Mouse (Mus musculus): ENCODE data around the gene Iars2. TPM values are rescaled to one million over a fixed set of nuclear protein-coding genes. Genes with fewer than 3 reads are reported as not detected.
A peak's percentile ranks its signal among the peaks of the same experiment; 100 is the strongest.

Gene Iars2
- total RNA-seq, 2 experiments from 2014 or later = 35.2 to 43.2 TPM

DNA sequence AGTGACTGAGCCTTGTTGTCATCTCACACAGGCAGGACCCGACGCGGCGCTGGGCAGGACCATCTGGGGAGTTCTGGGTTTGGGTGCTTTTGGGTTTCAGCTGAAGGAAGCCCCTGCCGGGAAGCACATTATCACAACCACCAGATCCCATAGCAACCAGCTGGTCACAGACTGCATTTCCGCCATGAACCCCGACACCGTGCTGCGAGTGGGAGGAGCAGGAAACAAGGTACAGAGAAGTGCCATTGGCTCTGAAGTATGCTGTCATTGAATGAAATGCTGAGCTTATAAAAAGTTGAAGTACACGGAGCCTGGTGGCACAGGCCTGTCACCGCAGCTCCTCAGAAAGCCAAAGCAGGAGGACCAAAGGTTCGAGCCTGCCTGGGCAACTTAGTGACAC lies 23.0 kb upstream of the Iars2 start:
- no peak for TF ChIP-seq CTCF (IDR thresholded peaks at IDR 0.05)
- intact Hi-C loops (cut with DNase I) = no loop called here
- Histone ChIP-seq H3K4me3 (no peak overlapping the region), H3K27ac (no peak overlapping the region)
- DNase-seq = no peak

DNA sequence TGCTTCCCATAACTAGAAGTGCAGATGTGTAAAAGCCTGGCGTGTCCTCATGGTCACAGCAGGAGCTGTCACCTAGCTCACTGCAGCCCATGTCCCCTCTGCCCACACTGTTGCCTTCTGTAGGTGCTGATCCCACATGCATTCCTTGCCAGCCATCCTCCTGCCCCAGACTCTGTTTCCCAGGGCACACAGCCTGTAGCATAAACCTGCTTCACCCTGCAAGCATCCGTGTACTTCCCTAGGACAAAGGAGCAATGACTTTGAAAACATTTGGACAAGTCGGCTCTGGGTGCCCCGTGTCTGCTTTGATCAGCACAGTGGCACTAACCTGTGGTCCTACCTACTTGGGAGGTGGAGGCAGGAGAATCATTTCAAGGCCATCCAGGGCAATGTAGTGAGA lies 21.4 kb upstream of the Iars2 start:
- H3K27ac ChIP-seq = no peak overlapping the region

GRCm38 (mm10) chr1:185349741-185350140 lies 20.5 kb upstream of the Iars2 start:
- no peak overlapping the region for H3K4me3 ChIP-seq
- no peak for TF ChIP-seq CTCF (IDR thresholded peaks at IDR 0.05)

More for the DNA sequence above, 21.4 kb upstream of the Iars2 start:
- DNase-seq = no peak
- intact Hi-C loops (cut with DNase I) = no loop called here
- no peak overlapping the region for H3K4me3 ChIP-seq
- TF ChIP-seq CTCF (IDR thresholded peaks at IDR 0.05) = no peak

DNA sequence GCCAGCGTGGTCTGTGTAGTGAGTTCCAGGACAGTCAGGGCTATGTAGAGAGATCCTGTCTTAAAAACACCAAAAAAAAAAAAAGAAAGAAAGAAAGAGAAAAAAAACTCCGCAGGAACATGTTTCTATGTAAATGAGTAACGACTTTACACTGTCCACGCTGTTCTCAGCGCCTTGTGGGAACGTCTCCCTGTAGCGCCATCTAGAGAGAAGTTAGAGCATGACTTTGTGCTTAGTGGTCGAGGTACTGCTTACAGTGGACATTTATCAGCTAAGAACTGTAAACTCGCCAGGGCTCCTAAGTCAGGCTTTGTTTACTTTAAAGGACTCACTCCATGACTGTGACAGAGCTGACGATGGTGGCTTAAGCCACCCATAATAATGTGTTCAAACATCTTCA lies 17.0 kb upstream of the Iars2 start:
- intact Hi-C loops (cut with DNase I) = no loop called here
- TF ChIP-seq CTCF (IDR thresholded peaks at IDR 0.05) = peak; percentile 47
- no peak overlapping the region for H3K27ac ChIP-seq
- H3K4me3 ChIP-seq = no peak overlapping the region
- no peak for DNase-seq

More at GRCm38 (mm10) chr1:185349741-185350140, 20.5 kb upstream of the Iars2 start:
- intact Hi-C loops (cut with DNase I) = no loop called here
- H3K27ac ChIP-seq = no peak overlapping the region
- DNase-seq = no peak

DNA sequence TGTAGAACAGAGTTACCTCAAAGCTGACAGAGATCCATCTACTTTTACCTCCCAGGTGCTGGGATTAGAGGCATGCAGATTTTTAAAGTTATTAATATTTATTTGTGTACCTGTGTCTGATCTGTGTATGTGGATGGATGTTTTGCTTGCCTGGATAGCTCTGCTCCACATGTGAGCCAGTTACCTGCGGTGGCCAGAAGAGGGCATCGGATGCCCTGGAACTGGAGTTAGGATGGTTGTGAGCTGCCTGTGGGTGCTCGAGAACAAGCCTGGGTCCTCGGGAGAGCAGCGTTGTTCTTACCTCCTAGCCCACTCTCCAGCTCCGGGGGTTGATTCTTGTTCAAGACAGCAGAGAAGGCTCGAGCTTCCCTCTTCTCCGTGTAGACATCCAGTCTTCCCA lies 14.2 kb upstream of the Iars2 start:
- intact Hi-C loops (cut with DNase I) = no loop called here
- no peak overlapping the region for H3K4me3 ChIP-seq
- no peak overlapping the region for H3K27ac ChIP-seq
- TF ChIP-seq CTCF (IDR thresholded peaks at IDR 0.05) = peak; percentile 10; the same call in 1 of the 2 replicates
- DNase-seq = no peak

GRCm38 (mm10) chr1:185342441-185342840 lies 13.2 kb upstream of the Iars2 start:
- Histone ChIP-seq H3K4me3 (no peak overlapping the region), H3K27ac (no peak overlapping the region)
- no peak for TF ChIP-seq CTCF (IDR thresholded peaks at IDR 0.05)
- no peak for DNase-seq
- intact Hi-C loops (cut with DNase I) = no loop called here

DNA sequence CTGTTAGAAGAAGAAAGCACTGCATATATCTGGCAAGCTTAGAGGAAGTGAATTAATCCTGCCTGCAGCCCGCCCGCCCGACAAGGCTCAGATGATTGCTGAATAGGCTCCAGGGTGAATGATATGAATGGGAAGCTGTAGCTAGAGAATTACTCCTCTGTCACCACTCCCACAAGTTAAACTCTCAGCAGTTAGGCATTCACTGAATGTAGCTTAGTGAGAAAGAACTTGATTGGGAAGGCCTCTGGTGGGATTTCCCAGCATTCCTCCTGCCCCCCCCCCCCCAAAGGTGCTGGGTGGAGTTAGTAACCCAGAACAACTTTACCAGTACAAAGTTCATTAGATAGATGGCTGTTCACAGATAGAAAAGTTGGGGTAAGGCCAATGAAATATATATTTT lies 7.3 kb upstream of the Iars2 start:
- no peak for DNase-seq
- intact Hi-C loops (cut with DNase I) = no loop called here
- Histone ChIP-seq H3K4me3 (no peak overlapping the region), H3K27ac (no peak overlapping the region)
- TF ChIP-seq CTCF (IDR thresholded peaks at IDR 0.05) = no peak

DNA sequence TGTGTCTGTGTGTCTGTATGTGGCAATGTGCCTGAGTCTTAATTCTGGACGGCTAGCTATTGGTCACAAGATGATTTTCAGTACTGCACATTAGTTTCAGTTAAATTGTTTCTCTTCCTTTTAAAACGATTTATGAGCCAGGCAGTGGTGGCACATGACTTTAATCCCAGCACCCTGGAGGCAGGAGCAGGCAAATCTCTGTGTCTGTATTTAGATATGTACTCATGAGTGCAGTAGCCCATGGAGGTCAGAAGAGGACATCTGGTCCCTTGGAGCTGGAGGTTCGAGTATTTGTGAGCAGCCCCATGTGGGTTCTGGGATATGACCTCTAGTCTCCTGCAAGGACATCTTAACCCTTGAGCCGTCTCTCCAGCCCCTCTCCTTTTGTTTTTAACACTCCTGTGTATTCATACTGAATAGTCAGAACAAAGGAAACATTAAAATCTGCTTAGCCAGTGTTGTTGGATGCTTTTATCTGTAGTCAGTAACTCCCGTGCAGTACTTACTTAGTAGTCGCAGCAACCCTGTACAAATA lies 6.1 kb upstream of the Iars2 start:
- no peak for DNase-seq
- no peak for TF ChIP-seq CTCF (IDR thresholded peaks at IDR 0.05)
- Histone ChIP-seq H3K27ac (peak overlapping the region; percentile 78), H3K4me3 (peak overlapping the region; percentile 72; the same call in 1 of the 2 replicates)
- intact Hi-C loops (cut with DNase I) = no loop called here

- H3K27ac ChIP-seq = peak overlapping the region; percentile 78
- H3K4me3 ChIP-seq = peak overlapping the region; percentile 72
- TF ChIP-seq CTCF (IDR thresholded peaks at IDR 0.05) = no peak
- intact Hi-C loops (cut with DNase I) = no loop called here
- peak; percentile 52 for DNase-seq
These were observed 4.9 kb upstream of the Iars2 start for GRCm38 (mm10) chr1:185334136-185334535.

- intact Hi-C loops (cut with DNase I) = no loop called here
These were observed 4.5 kb upstream of the Iars2 start for GRCm38 (mm10) chr1:185333651-185334050.

GRCm38 (mm10) chr1:185331983-185332430 lies 2.8 kb upstream of the Iars2 start, which contains the start of gene Bpnt1:
Bpnt1 (plus strand) TSS chr1:185332149.
- no peak for TF ChIP-seq CTCF (IDR thresholded peaks at IDR 0.05)
- peak; percentile 94 for DNase-seq
- peak within 1 kb of the TSS; percentile 72 for H3K4me3 ChIP-seq
- peak within 1 kb of the TSS; percentile 90 for H3K27ac ChIP-seq
- intact Hi-C loops (cut with DNase I) = no loop called here

More at GRCm38 (mm10) chr1:185333651-185334050, 4.5 kb upstream of the Iars2 start:
- TF ChIP-seq CTCF (IDR thresholded peaks at IDR 0.05) = no peak
- peak overlapping the region; percentile 78 for H3K27ac ChIP-seq
- H3K4me3 ChIP-seq = peak overlapping the region; percentile 72
- DNase-seq = no peak

DNA sequence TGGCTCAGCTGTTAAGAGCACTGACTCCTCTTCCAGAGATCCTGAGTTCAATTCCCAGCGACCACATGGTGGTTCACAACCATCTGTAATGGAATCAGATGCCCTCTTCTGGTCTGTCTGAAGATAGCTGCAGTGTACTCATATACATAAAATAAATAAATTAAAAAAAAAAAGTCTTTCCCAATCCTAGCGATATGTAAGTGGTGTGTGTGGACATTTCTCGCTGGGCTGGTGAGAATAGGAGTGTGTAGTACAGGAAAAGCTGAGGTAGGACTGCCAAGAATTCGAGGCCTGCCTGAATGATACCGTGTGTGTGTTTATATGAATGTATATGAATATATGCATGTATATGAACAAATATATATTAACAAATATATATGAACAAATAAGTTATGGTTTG lies 2.2 kb upstream of the Iars2 start:
- intact Hi-C loops (cut with DNase I) = no loop called here
- no peak for DNase-seq
- Histone ChIP-seq H3K4me3 (peak overlapping the region; percentile 72), H3K27ac (peak overlapping the region; percentile 90)
- TF ChIP-seq CTCF (IDR thresholded peaks at IDR 0.05) = no peak

DNA sequence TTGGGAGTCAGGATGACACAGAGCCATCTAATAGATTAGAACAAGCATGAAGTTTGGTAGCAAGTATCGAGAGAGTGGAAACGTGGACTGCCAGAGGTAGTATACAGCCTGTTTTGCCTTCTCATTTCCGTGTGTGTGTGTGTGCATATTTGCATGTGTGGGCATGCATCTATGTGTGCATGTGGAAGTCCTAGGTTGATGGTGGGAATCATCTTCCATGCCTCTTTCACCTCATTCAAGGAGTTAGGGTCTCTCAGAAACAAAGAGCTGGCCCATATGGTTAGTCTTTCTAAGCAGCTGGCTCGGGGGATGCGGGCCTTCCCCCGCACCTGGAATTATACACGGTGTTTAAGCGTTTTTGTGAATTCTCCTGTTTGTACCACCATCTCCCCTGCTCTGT lies 655 bp upstream of the Iars2 start:
- no peak for DNase-seq
- Histone ChIP-seq H3K27ac (peak overlapping the region; percentile 99), H3K4me3 (no peak overlapping the region)
- TF ChIP-seq CTCF (IDR thresholded peaks at IDR 0.05) = no peak
- intact Hi-C loops (cut with DNase I) = loop anchor here (2.0 kb wide), 1 partner anchor 33 kb away; the partner anchor contains the start of gene Eprs
